Mouse (Mus musculus): Measurements from ENCODE around the gene Vmn2r17. TPM values are rescaled to one million over a fixed set of nuclear protein-coding genes. Genes with fewer than 3 reads are reported as not detected.

Vmn2r17 gene
- polyA plus RNA-seq (2012; rRNA removed): not detected in 2 replicates

DNA sequence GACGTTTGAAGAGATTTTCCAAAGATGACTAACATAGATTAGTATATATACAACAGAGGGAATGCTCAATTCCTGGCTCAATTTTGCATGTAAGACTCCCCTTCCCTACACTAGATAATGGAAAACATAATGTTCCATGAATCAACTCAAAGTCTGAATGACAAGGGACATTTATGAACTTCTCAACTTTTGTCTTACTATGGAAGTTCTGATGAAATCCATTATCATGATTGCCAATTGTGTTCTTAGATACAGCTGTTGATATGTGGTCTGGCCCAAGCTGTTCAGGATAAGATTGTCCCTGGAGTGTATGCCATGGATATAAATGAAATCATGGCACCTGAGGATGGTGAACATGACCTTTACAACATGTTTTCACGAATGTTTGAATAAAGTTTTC, at the start of gene Vmn2r17:
Vmn2r17 (plus strand) TSS at position 301 of the 400 bp plus-strand sequence.

Other genes starting within 250 kb of the Vmn2r17 start
- gene Vmn2r13, start 227.5 kb upstream of the Vmn2r17 start, polyA plus RNA-seq (2012; rRNA removed): not detected in 2 replicates
- gene Vmn2r14, start 195.0 kb upstream of the Vmn2r17 start, polyA plus RNA-seq (2012; rRNA removed): not detected in 2 replicates
- not detected in 2 replicates for gene Vmn2r15, start 122.0 kb upstream of the Vmn2r17 start, polyA plus RNA-seq (2012; rRNA removed)
- not detected in 2 replicates for gene Vmn2r16, start 89.5 kb upstream of the Vmn2r17 start, polyA plus RNA-seq (2012; rRNA removed)
- gene Crlf2, start 139.3 kb downstream of the Vmn2r17 start, polyA plus RNA-seq (2012; rRNA removed): 7.5 and 9.3 TPM in 2 replicates